Mouse (Mus musculus) ES-E14 (cell line): ENCODE measurements around the gene Fxn. TPM values are rescaled to one million over a fixed set of nuclear protein-coding genes. Genes with fewer than 3 reads are reported as not detected.

Experiments used
- DNase-seq: peaks from one replicate; pipeline ENCODE4 v3.0.0-alpha.2; 2013; ENCODE audit warnings: low read depth, low spot score
- H3K27ac ChIP-seq: 2 replicates; pipeline ENCODE4 v1.5.1; 2012; ENCODE audit warnings: low read depth, mild to moderate bottlenecking, low read length, moderate library complexity, mixed read lengths; ENCODE audit not compliant: poor library complexity, insufficient read depth, severe bottlenecking
- H3K36me3 ChIP-seq: 2 replicates; pipeline ENCODE4 v1.6.1; 2012; ENCODE audit warnings: mild to moderate bottlenecking, low read length, moderate library complexity, mixed read lengths; ENCODE audit not compliant: control insufficient read depth, poor library complexity, insufficient read depth, severe bottlenecking
- H3K4me1 ChIP-seq, 2 experiments: fragments of 150-350 bp in 1 of 2; sonication (generic) in 1 of 2; 2 replicates each; pipeline ENCODE4 v1.6.1; 2012; ENCODE audit warnings: low read length in 2 of 2, mild to moderate bottlenecking in 1 of 2, mixed read lengths in 1 of 2; ENCODE audit not compliant: control insufficient read depth in 2 of 2, insufficient read depth in 2 of 2, poor library complexity in 1 of 2
- H3K4me3 ChIP-seq, 2 experiments: fragments of 150-350 bp in 1 of 2; sonication (generic) in 1 of 2; 2 replicates each; pipeline ENCODE4 v1.5.1; 2012; ENCODE audit warnings: low read length in 2 of 2, low read depth in 1 of 2, mild to moderate bottlenecking in 1 of 2, mixed read lengths in 1 of 2; ENCODE audit not compliant: insufficient read depth in 1 of 2, poor library complexity in 1 of 2, severe bottlenecking in 1 of 2
- H3K9ac ChIP-seq: 2 replicates; pipeline ENCODE4 v1.6.1; 2012; ENCODE audit warnings: low read depth, mild to moderate bottlenecking, low read length, mixed read lengths; ENCODE audit not compliant: poor library complexity, insufficient read depth, severe bottlenecking
- H3K9me3 ChIP-seq: fragments of 150-350 bp; sonication (generic); 2 replicates; pipeline ENCODE4 v1.6.1; 2012; ENCODE audit warnings: low read depth, mild to moderate bottlenecking, low read length; ENCODE audit not compliant: control insufficient read depth, insufficient read depth
- CHD2 ChIP-seq: IDR thresholded peaks from 2 replicates; pipeline ENCODE4 v1.6.1; 2014; ENCODE audit warnings: mild to moderate bottlenecking, low read depth, low read length, inconsistent platforms
- HCFC1 ChIP-seq: IDR thresholded peaks from 2 replicates; pipeline ENCODE4 v1.6.1; 2012; ENCODE audit warnings: low read length, inconsistent platforms, borderline replicate concordance; ENCODE audit not compliant: insufficient read depth
- MAFK ChIP-seq: IDR thresholded peaks from 2 replicates; pipeline ENCODE4 v1.6.1; 2014; ENCODE audit warnings: mild to moderate bottlenecking, low read depth, low read length, inconsistent platforms; ENCODE audit not compliant: insufficient read depth
- ZC3H11A ChIP-seq: IDR thresholded peaks from 2 replicates; pipeline ENCODE4 v1.6.1; 2012; ENCODE audit warnings: low read depth, mild to moderate bottlenecking, inconsistent platforms, low read length, borderline replicate concordance
- ZNF384 ChIP-seq: IDR thresholded peaks from 2 replicates; pipeline ENCODE4 v1.6.1; 2012; ENCODE audit warnings: low read depth, low read length, inconsistent platforms
- in situ Hi-C, 2 experiments: fragments of 600-800 bp; cut with MboI; formaldehyde crosslinking; loops; one replicate each; pipeline ENCODE4 v1.15.1; 2025; ENCODE audit warnings: low sequenced_read_pairs in 2 of 2, inconsistent platforms in 1 of 2; ENCODE audit not compliant: unreplicated experiment in 2 of 2
- total RNA-seq: library from RNA; depleted of rRNA; stranded (reverse); fragments of 300-350 nt; gene quantifications from 2 replicates; pipeline ENCODE4 v1.2.3, GENCODE M21; 2012

Fxn gene
- total RNA-seq, 1 experiment: 16.4 TPM

DNA sequence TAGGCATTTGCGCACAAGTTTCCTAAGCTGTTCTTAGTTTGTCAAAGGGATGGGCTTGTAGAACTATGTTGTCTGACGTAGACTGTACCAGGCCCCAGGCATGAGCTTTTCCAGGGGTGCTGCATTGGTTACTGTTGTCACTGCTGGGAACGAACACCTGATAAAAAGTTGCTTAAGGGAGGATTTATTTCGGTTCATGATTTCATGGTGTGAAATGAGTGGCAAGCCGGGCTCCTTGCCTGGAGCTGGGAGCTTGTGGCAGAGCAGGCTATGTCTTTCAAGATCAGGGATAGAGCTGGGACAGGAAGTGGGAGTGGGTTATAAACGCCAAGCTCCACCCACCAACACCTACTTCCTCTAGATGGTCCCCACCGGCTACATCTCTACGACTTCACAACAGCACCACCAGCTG is 41.5 kb upstream of the Fxn start:
- in situ Hi-C loops: no loop called here
- no peak overlapping the region for H3K4me3 ChIP-seq
- no peak overlapping the region for H3K9ac ChIP-seq
- DNase-seq: no peak
- H3K27ac ChIP-seq: no peak overlapping the region
- H3K9me3 ChIP-seq: no peaks in the 10 kb centered on the region
- H3K4me1 ChIP-seq: no peaks in the 10 kb centered on the region
- H3K36me3 ChIP-seq: no peaks in the 10 kb centered on the region
- no peak for TF ChIP-seq ZC3H11A
- no peak for TF ChIP-seq ZNF384

DNA sequence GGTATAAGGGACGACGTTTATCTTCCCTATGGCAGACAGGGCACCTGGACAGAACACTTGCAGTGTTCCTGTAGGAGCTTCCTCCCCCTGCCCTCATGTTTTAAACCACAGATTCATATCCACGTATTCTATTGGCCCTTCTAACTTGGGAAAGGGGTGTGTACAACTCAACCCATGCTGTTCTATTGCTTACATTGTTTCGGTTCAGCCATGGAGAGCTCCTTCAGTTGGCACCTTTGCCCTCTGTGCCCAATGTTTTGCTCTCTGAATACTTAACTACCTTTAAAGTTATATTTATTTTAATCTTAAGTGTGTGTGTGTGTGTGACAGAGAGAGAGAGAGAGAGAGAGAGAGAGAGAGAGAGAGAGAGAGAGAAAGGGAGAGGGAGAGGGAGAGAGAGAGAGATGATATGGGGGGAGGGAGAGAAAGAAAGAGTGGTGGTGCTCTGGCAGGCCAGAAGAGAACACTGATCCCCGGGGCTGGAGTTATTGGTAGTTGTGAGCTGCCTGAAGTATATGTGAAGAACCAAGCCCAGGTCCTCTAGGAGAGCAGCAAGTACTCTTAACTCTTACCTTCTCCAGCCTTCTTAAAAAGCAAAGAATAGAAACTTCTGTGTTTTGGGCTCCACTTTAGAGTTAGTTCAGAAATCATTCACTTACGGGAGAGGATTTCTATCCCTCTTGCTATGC is 41.0 kb upstream of the Fxn start:
- Histone ChIP-seq H3K4me1 (no peaks in the 10 kb centered on the region), H3K9ac (no peak overlapping the region), H3K36me3 (no peaks in the 10 kb centered on the region), H3K9me3 (no peaks in the 10 kb centered on the region), H3K27ac (no peak overlapping the region), H3K4me3 (no peak overlapping the region)
- no peak for DNase-seq
- in situ Hi-C loops: no loop called here
- TF ChIP-seq MAFK (no peak), CHD2 (no peak), ZC3H11A (no peak), HCFC1 (no peak), ZNF384 (no peak)

- Histone ChIP-seq H3K4me3 (no peak overlapping the region), H3K9me3 (no peaks in the 10 kb centered on the region), H3K4me1 (no peaks in the 10 kb centered on the region), H3K36me3 (no peaks in the 10 kb centered on the region), H3K9ac (no peak overlapping the region), H3K27ac (no peak overlapping the region)
- in situ Hi-C loops: no loop called here
- DNase-seq: no peak
- TF ChIP-seq ZC3H11A (no peak), ZNF384 (no peak), MAFK (no peak), HCFC1 (no peak), CHD2 (no peak)
These were observed 37.8 kb upstream of the Fxn start for GRCm38 (mm10) chr19:24318172-24318571.

DNA sequence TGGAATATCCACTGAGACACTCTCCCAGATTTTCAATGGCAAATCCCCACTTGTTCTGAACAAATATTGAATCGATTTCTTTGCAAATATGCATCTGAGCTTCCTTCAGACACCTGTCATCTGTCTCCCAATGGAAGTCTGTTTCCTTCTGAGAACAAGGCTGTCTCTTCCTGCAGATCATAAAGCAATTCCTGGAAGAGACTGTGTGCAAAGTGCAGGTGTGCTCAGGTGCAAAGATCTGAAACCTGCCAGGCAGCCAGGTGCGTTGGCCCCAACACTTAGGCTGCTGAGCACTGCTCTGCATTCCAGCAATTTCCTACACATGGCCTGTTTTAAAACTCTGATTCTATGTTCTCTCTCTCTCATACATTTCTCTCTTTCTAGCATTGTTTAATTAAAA is 37.3 kb upstream of the Fxn start:
- Histone ChIP-seq H3K9me3 (no peaks in the 10 kb centered on the region), H3K4me1 (no peaks in the 10 kb centered on the region), H3K27ac (no peak overlapping the region), H3K9ac (no peak overlapping the region), H3K36me3 (no peaks in the 10 kb centered on the region), H3K4me3 (no peak overlapping the region)
- TF ChIP-seq ZNF384 (no peak), HCFC1 (no peak), MAFK (no peak), CHD2 (no peak)
- DNase-seq: no peak
- in situ Hi-C loops: no loop called here

DNA sequence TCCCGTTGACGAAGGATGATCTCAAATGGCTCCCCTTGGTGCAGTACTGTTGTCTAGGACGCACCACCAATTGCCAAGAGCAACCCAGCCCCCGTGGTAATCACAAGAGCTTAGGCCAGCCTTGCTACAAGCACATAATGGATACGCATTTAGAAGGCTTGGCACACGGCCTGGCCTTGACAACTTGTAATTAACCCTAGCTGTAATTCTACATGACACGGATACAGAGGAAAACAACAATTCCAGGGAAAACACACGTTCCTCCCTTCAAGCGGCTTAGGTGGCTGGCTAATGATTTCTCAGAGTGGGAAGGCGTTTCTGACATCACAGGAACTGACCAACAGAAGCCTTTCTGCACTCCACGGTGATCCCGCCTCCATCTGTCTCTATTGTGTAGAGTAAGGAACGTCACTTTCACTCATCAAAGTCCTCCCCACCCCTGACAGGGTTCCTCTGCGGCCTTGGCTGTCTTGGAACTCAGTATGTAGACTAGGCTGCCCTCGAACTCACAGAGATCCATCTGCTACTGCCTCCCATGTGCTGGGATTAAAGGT is 36.7 kb upstream of the Fxn start:
- no peaks in the 10 kb centered on the region for H3K36me3 ChIP-seq
- in situ Hi-C loops: no loop called here
- no peak overlapping the region for H3K4me3 ChIP-seq
- H3K9me3 ChIP-seq: no peaks in the 10 kb centered on the region
- no peaks in the 10 kb centered on the region for H3K4me1 ChIP-seq
- TF ChIP-seq CHD2: no peak
- TF ChIP-seq ZNF384: no peak
- no peak for TF ChIP-seq HCFC1
- no peak for TF ChIP-seq ZC3H11A
- no peak for TF ChIP-seq MAFK
- no peak overlapping the region for H3K9ac ChIP-seq
- no peak for DNase-seq
- no peak overlapping the region for H3K27ac ChIP-seq
